Mouse (Mus musculus) kidney, embryonic 14.5 days (tissue): ENCODE data around the gene Lif. TPM values are rescaled to one million over a fixed set of nuclear protein-coding genes. Genes with fewer than 3 reads are reported as not detected.
A peak's percentile ranks its signal among the peaks of the same experiment; 100 is the strongest.

Experiments used
- ATAC-seq: fragments of 200-750 bp; cut with Nextera tagmentation; 2 replicates; pipeline ENCODE4 v1.8.0; 2017; ENCODE audit warnings: moderate number of reproducible peaks, mild to moderate bottlenecking, moderate TSS enrichment, moderate library complexity; ENCODE audit not compliant: low FRiP score, low TSS enrichment
- H3K27ac ChIP-seq: fragments of 300-500 bp; sonication (generic); 2 replicates; pipeline ENCODE4 v1.5.1; 2014; ENCODE audit warnings: low read depth, mild to moderate bottlenecking, low read length, moderate library complexity, mixed read lengths
- H3K27me3 ChIP-seq: fragments of 300-500 bp; sonication (generic); 2 replicates; pipeline ENCODE4 v1.6.1; 2014; ENCODE audit warnings: mild to moderate bottlenecking, low read length; ENCODE audit not compliant: control insufficient read depth, insufficient read depth
- H3K36me3 ChIP-seq: fragments of 300-500 bp; sonication (generic); 2 replicates; pipeline ENCODE4 v1.6.1; 2014; ENCODE audit warnings: low read length, mixed read lengths; ENCODE audit not compliant: control insufficient read depth, insufficient read depth
- H3K4me1 ChIP-seq: fragments of 300-500 bp; sonication (generic); 2 replicates; pipeline ENCODE4 v1.6.1; 2014; ENCODE audit warnings: low read length, mixed read lengths; ENCODE audit not compliant: control insufficient read depth, insufficient read depth
- H3K4me2 ChIP-seq: fragments of 300-500 bp; sonication (generic); replicated peaks from 2 replicates; pipeline ENCODE4 v1.6.1; 2014; ENCODE audit warnings: low read depth, mild to moderate bottlenecking, low read length
- H3K4me3 ChIP-seq: fragments of 300-500 bp; sonication (generic); 2 replicates; pipeline ENCODE4 v1.5.1; 2014; ENCODE audit warnings: mild to moderate bottlenecking, low read length
- H3K9ac ChIP-seq: fragments of 300-500 bp; sonication (generic); 2 replicates; pipeline ENCODE4 v1.6.1; 2014; ENCODE audit warnings: low read depth, mild to moderate bottlenecking, low read length, moderate library complexity
- H3K9me3 ChIP-seq: fragments of 300-500 bp; sonication (generic); 2 replicates; pipeline ENCODE4 v1.6.1; 2016; ENCODE audit warnings: low read length; ENCODE audit not compliant: control insufficient read depth
- WGBS: fragments of 180-500 bp; shearing (Covaris S2); extraction: QIAGEN DNeasy Blood & Tissue Kit; methylation state at CpG from one replicate; pipeline ENCODE4 v1.1.7; 2014; 5-methylcytosine and 5-hydroxymethylcytosine counted together
- polyA plus RNA-seq: library from polyadenylated mRNA; unstranded; fragments of >200 nt; fragmentation: Nextera tagmentation; extraction: Ambion mirVana; gene quantifications from 2 replicates; pipeline ENCODE4 v1.2.1, GENCODE M21; 2014

Lif gene
- polyA plus RNA-seq, 1 experiment from 2014 or later = not detected

DNA sequence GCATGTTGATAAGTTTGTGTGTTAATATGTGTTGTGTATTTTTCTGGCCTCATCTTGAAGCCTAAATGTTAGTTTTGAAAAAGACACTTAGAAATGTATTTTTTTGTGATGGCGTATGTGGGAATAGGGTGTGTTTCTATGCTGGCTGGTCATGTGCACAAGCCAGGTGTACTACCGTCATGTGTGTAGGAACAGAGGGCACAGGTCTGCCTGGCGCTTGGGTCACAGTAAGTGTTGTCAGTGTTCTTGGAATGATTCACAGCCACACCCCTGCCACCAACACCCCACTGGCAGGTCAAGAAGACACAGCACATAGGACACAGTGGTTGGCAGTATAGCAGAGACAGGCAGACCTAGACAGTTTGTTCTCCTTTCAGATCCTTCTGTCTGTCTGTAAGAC lies 8.2 kb upstream of the Lif start:
- Histone ChIP-seq H3K4me1 (no peaks in the 10 kb centered on the region), H3K36me3 (no peaks in the 10 kb centered on the region), H3K4me3 (no peak overlapping the region), H3K4me2 (no peak overlapping the region), H3K9ac (no peak overlapping the region), H3K9me3 (no peaks in the 10 kb centered on the region), H3K27ac (no peak overlapping the region), H3K27me3 (no peaks in the 10 kb centered on the region)
- ATAC-seq = no peak
- WGBS = 93% methylated on average over 3 of the region's 3 CpGs

DNA sequence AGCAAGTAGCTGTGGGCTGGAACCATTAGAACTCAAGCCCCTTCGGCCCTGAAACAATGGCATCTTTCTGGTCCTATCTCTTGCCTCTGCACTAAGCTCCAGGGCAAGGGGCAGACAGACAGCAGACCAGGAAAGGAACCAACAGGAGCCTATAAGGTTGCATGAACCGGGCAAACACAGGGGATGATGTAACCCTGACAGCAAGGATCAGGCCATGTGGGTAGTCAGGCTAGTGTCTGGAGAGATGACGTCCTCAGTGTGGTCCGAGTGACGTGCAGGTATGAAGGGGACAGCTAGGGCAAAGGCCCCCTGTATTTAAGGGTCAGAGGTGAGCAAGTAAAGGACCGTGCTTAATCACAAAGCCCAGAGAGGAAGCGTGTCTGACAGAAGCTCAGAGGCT lies 7.1 kb upstream of the Lif start:
- WGBS = 79% methylated on average over 7 of the region's 7 CpGs

DNA sequence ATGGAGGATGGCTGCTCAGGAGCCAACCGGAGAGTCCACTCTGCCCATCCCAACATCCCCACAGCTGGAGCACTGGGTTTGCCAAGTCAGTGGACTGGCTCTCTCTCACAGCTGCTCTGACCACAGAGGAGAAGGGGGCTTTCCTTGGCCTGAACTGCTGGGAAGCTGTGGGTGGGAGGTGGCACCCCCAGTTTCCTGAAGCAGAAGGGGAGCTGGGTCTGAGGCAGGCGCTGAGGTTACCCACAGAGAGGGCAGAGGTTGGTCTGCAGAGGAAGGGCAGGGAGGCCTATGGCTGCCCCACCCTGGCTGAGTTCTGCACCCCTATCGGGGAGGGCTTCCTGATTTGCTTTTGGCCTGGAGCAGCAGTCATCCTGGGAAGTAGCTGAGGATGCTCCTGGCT lies 6.0 kb upstream of the Lif start:
- WGBS = 76% methylated on average over 3 of the region's 3 CpGs
- Histone ChIP-seq H3K9me3 (no peaks in the 10 kb centered on the region), H3K4me1 (no peaks in the 10 kb centered on the region), H3K36me3 (no peaks in the 10 kb centered on the region), H3K27me3 (no peaks in the 10 kb centered on the region), H3K9ac (no peak overlapping the region), H3K4me2 (no peak overlapping the region), H3K4me3 (no peak overlapping the region), H3K27ac (no peak overlapping the region)
- ATAC-seq = no peak

More for the DNA sequence above, 7.1 kb upstream of the Lif start:
- Histone ChIP-seq H3K4me2 (no peak overlapping the region), H3K9me3 (no peaks in the 10 kb centered on the region), H3K27ac (no peak overlapping the region), H3K36me3 (no peaks in the 10 kb centered on the region), H3K9ac (no peak overlapping the region), H3K27me3 (no peaks in the 10 kb centered on the region), H3K4me1 (no peaks in the 10 kb centered on the region), H3K4me3 (no peak overlapping the region)
- no peak for ATAC-seq

DNA sequence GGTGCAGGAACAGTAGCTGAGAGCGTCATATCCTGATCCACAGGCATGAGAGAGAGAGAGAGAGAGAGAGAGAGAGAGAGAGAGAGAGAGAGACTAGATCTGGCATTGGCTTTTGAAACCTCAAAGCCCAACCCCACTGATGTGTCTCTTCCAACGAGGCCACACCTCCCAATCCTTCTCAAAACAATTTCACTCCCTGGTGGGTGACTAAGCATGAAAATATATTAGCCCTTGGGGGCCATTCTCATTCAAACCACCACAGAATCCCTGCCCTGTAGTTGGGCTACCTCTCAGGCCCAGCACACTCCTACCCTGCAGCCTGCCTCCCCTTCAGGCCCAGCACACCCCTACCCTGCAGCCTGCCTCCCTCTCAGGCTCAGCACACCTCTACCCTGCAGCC lies 4.5 kb upstream of the Lif start:
- Histone ChIP-seq H3K36me3 (no peaks in the 10 kb centered on the region), H3K9me3 (no peaks in the 10 kb centered on the region), H3K27ac (no peak overlapping the region), H3K4me3 (no peak overlapping the region), H3K4me2 (no peak overlapping the region), H3K9ac (no peak overlapping the region), H3K27me3 (no peaks in the 10 kb centered on the region), H3K4me1 (no peaks in the 10 kb centered on the region)
- WGBS = 65% methylated on average over 2 of the region's 2 CpGs
- no peak for ATAC-seq

DNA sequence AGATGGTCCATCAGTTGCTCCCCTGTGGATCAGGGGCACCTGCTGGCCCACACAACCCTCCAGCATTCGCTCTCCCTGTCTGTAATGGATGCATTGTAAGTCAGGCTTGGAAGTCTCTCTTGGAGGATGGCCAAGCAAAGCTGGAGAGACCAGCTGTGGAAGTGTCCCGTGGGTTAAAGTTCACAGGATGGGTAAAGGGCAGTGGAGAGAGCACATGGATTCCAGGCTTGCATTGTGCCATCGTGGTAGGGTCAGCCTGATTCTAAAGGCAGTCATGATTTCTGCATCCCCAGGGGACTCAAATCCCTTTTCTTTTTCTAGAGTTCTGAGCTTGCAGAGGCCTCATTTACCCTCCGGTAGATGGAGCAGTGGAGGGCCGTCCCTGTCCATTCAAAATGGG lies 399 bp downstream of the Lif start:
- Histone ChIP-seq H3K27ac (no peak overlapping the region), H3K4me2 (no peak overlapping the region), H3K27me3 (no peaks in the 10 kb centered on the region), H3K36me3 (no peaks in the 10 kb centered on the region), H3K4me3 (no peak overlapping the region), H3K4me1 (peaks cover 21% of the 10 kb centered on the region), H3K9ac (no peak overlapping the region), H3K9me3 (no peaks in the 10 kb centered on the region)
- 62% methylated on average over 5 of the region's 5 CpGs for WGBS
- ATAC-seq = no peak

DNA sequence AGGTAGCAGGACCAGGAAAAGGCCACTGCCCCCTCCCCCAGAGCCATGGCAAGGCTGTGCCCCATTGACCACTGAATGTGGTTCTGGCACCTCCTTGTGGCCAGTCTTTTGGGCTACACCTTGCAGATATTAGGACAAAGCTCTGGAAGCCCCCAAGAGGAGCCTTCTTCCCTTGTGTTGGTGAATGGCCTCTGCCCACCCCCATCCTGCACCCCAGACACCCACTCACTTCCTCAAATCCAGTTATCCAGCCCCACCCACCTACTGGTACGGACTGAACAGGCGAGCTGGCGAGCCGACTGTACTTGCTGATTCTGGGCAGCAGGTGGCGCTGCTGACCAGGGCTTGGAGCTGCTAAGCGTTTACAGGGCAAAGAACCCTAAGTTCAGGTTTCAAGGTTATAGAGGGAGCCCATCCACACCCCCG lies 1.3 kb downstream of the Lif start:
- H3K27ac ChIP-seq = no peak overlapping the region
- no peak overlapping the region for H3K4me3 ChIP-seq
- WGBS = under 1% methylated on average over 7 of the region's 7 CpGs
- peak; percentile 55 for ATAC-seq
- peak overlapping the region; percentile 25 for H3K4me2 ChIP-seq
- peaks cover 30% of the 10 kb centered on the region for H3K4me1 ChIP-seq
- H3K9ac ChIP-seq = no peak overlapping the region
- no peaks in the 10 kb centered on the region for H3K9me3 ChIP-seq
- no peaks in the 10 kb centered on the region for H3K36me3 ChIP-seq
- no peaks in the 10 kb centered on the region for H3K27me3 ChIP-seq

DNA sequence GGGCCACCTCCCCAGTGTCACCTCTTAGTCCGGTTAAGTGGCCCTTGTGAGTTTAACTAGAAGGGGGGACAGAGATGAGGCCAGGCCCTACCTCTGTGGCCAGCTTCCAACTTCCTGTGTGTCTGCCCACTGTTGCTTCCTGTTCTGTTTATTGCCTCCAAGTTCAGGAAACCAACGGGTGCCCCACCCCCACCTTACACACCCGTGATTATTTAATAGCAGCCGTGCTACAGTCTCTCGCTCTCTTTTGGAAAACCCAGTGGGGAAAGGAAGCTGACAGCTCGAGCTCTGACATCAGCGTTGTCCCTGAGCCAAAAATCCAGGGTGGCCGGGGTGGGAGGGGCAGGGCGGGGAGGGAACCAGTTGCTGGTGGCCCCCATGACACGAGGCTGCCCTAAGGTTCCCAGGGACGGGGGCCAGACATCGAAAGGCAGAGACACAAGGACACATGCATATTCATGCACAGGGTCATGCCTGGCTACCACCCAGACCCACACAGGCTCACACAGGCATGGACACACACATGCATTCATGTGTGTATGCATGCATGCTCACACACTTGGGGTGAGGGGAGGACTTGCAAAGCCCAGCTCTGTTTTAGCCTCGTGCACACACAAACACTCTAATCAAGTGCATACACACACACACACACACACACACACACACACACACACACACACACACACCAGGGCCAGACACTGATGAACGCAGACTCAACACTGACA lies 3.3 kb downstream of the Lif start:
- Histone ChIP-seq H3K27ac (no peak overlapping the region), H3K36me3 (no peaks in the 10 kb centered on the region), H3K9ac (no peak overlapping the region), H3K4me2 (no peak overlapping the region), H3K4me1 (peaks cover 37% of the 10 kb centered on the region), H3K4me3 (no peak overlapping the region), H3K27me3 (peaks cover 6% of the 10 kb centered on the region; the same call in 1 of the 2 replicates), H3K9me3 (no peaks in the 10 kb centered on the region)
- ATAC-seq = no peak
- 39% methylated on average over 14 of the region's 14 CpGs for WGBS

DNA sequence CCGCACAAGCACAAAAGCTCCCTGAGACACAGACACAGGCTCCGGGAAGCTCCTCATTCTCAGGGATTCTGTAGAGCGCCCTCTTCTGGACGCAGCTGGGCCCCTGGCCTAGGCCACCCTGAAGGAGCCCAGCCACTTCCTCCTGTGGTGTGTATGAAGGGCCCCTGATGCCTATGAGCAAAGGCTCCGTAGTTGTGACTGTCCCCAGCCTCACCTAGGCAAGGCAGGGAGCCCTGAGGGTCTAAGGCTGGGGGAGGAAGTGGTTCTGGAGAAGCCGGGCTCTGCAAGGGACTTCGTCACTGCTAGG lies 3.8 kb downstream of the Lif start:
- no peak overlapping the region for H3K27ac ChIP-seq
- no peak overlapping the region for H3K4me2 ChIP-seq

DNA sequence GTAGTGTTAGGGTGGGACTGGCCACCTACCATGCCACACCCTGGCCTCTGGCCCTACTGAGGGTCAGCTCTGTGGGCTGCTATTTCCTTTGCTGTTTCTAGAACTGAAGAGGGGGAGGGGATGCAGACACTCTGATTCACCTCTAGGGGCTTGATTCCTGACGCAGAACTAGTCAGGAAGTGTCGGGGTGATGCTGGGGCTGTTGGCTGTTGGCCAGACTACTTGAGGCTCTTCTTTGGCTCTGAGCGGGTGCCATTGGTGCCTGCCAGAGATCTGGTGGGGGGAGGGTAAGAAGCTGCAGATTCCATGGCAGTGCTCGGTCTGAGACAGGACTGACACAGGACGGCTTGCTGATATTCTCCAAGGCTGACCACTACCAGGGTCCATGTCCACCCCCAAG lies 4.6 kb downstream of the Lif start:
- no peak overlapping the region for H3K4me3 ChIP-seq
- WGBS = 38% methylated on average over 5 of the region's 5 CpGs
- H3K9me3 ChIP-seq = no peaks in the 10 kb centered on the region
- H3K9ac ChIP-seq = no peak overlapping the region
- H3K4me2 ChIP-seq = no peak overlapping the region
- peaks cover 10% of the 10 kb centered on the region for H3K27me3 ChIP-seq
- peaks cover 37% of the 10 kb centered on the region for H3K4me1 ChIP-seq
- no peaks in the 10 kb centered on the region for H3K36me3 ChIP-seq
- no peak for ATAC-seq
- H3K27ac ChIP-seq = no peak overlapping the region

More for the DNA sequence above, 3.8 kb downstream of the Lif start:
- peaks cover 37% of the 10 kb centered on the region for H3K4me1 ChIP-seq
- peaks cover 10% of the 10 kb centered on the region; the same call in 1 of the 2 replicates for H3K27me3 ChIP-seq
- no peaks in the 10 kb centered on the region for H3K9me3 ChIP-seq
- 57% methylated on average over 7 of the region's 7 CpGs for WGBS
- no peak overlapping the region for H3K4me3 ChIP-seq
- no peaks in the 10 kb centered on the region for H3K36me3 ChIP-seq
- ATAC-seq = no peak
- H3K9ac ChIP-seq = no peak overlapping the region
